Mouse (Mus musculus) liver, adult 2 months (tissue): Measurements from ENCODE around the gene Nos1. TPM values are rescaled to one million over a fixed set of nuclear protein-coding genes. Genes with fewer than 3 reads are reported as not detected.
"Not testable (repeated sequence)": the region's sequence is repeated elsewhere in the genome, so short reads cannot be mapped to it uniquely, and the experiment has no call there.

Experiments used
- DNase-seq: peaks from one replicate; pipeline ENCODE4 v3.0.0-alpha.2; 2011; ENCODE audit warnings: low read depth, low spot score; ENCODE audit errors: extremely low read depth
- H3K27ac ChIP-seq: fragments of 200-500 bp; replicated peaks from 2 replicates; pipeline ENCODE4 v1.5.1; 2012; ENCODE audit warnings: low read depth, mild to moderate bottlenecking, control low read depth, inconsistent platforms, low read length; ENCODE audit not compliant: insufficient read depth
- H3K27me3 ChIP-seq: fragments of 200-500 bp; 2 replicates; pipeline ENCODE4 v1.6.1; 2012; ENCODE audit warnings: mild to moderate bottlenecking, moderate library complexity, low read length, inconsistent platforms; ENCODE audit not compliant: control insufficient read depth, insufficient read depth
- H3K36me3 ChIP-seq: fragments of 200-500 bp; 2 replicates; pipeline ENCODE4 v1.6.1; 2012; ENCODE audit warnings: low read length, inconsistent platforms; ENCODE audit not compliant: control insufficient read depth, insufficient read depth
- H3K4me1 ChIP-seq: fragments of 200-500 bp; 2 replicates; pipeline ENCODE4 v1.6.1; 2011; ENCODE audit warnings: low read length; ENCODE audit not compliant: control insufficient read depth, insufficient read depth
- H3K4me3 ChIP-seq: fragments of 200-500 bp; 2 replicates; pipeline ENCODE4 v1.5.1; 2011; ENCODE audit warnings: low read depth, mild to moderate bottlenecking, control low read depth, low read length, moderate library complexity; ENCODE audit not compliant: insufficient read depth
- H3K79me2 ChIP-seq: fragments of 200-500 bp; 2 replicates; pipeline ENCODE4 v1.6.1; 2012; ENCODE audit warnings: inconsistent platforms, mild to moderate bottlenecking, low read length, moderate library complexity; ENCODE audit not compliant: control insufficient read depth, insufficient read depth
- H3K9ac ChIP-seq: fragments of 200-500 bp; 2 replicates; pipeline ENCODE4 v1.6.1; 2012; ENCODE audit warnings: low read depth, mild to moderate bottlenecking, control low read depth, inconsistent platforms, low read length
- CTCF ChIP-seq: fragments of 200-500 bp; IDR thresholded peaks from 2 replicates; pipeline ENCODE4 v1.5.1; 2011; ENCODE audit warnings: low read depth, low read length, control low read depth
- POLR2A ChIP-seq: fragments of 200-500 bp; IDR thresholded peaks from 2 replicates; pipeline ENCODE4 v1.6.1; 2011; ENCODE audit warnings: low read length, control low read depth; ENCODE audit not compliant: insufficient read depth; ENCODE audit errors: extremely low read depth
- WGBS: fragments of 180-500 bp; shearing (Covaris S2); methylation state at CpG from one replicate; pipeline ENCODE4 v1.1.7; 2018; 5-methylcytosine and 5-hydroxymethylcytosine counted together
- polyA plus RNA-seq: library from polyadenylated mRNA; depleted of rRNA; stranded (reverse); fragments of >200 nt; gene quantifications from 2 replicates; pipeline ENCODE4 v1.2.3, GENCODE M21; 2012
- total RNA-seq: library from RNA; depleted of rRNA; stranded (reverse); fragments of >200 nt; gene quantifications from 2 replicates; pipeline ENCODE4 v1.2.3, GENCODE M21; 2014

The Nos1 gene
- total and polyA plus RNA-seq, 2 experiments: 0.05 to 0.09 TPM

DNA sequence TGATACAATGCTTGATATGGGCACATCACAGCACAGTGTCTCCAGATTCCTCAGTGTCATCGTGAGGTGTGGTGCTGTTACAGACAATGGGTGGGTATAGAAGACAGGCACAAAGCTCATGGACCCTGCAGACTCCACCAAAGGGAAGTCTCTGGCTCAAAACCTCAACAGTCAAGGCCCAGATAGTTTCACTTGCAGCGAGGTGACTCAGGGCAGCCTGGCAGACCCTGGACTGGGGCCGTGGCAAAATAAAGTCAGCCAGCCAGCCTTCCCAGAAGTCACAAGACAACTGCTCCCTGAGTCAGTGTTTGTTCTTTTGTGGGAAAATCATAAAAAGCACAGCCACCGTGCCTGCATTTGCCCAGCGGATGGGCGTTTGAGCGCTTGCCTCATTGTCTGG, 93.4 kb downstream of the Nos1 start:
- Histone ChIP-seq H3K4me3 (no peak overlapping the region), H3K9ac (no peak overlapping the region), H3K27me3 (no peaks in the 10 kb centered on the region), H3K4me1 (no peaks in the 10 kb centered on the region), H3K27ac (no peak overlapping the region), H3K79me2 (no peaks in the 10 kb centered on the region), H3K36me3 (no peaks in the 10 kb centered on the region)
- DNase-seq: no peak
- no peak for TF ChIP-seq CTCF
- no peak for TF ChIP-seq POLR2A
- WGBS: 85% methylated on average over 7 of the region's 7 CpGs

GRCm38 (mm10) chr5:117879136-117879535, 98.3 kb downstream of the Nos1 start:
- WGBS: 36% methylated on average over 14 of the region's 14 CpGs
- DNase-seq: no peak
- no peak overlapping the region for H3K9ac ChIP-seq
- H3K36me3 ChIP-seq: no peaks in the 10 kb centered on the region
- TF ChIP-seq POLR2A (no peak), CTCF (no peak)
- no peak overlapping the region for H3K4me3 ChIP-seq
- no peaks in the 10 kb centered on the region for H3K27me3 ChIP-seq
- H3K27ac ChIP-seq: no peak overlapping the region
- no peaks in the 10 kb centered on the region for H3K79me2 ChIP-seq
- H3K4me1 ChIP-seq: no peaks in the 10 kb centered on the region

DNA sequence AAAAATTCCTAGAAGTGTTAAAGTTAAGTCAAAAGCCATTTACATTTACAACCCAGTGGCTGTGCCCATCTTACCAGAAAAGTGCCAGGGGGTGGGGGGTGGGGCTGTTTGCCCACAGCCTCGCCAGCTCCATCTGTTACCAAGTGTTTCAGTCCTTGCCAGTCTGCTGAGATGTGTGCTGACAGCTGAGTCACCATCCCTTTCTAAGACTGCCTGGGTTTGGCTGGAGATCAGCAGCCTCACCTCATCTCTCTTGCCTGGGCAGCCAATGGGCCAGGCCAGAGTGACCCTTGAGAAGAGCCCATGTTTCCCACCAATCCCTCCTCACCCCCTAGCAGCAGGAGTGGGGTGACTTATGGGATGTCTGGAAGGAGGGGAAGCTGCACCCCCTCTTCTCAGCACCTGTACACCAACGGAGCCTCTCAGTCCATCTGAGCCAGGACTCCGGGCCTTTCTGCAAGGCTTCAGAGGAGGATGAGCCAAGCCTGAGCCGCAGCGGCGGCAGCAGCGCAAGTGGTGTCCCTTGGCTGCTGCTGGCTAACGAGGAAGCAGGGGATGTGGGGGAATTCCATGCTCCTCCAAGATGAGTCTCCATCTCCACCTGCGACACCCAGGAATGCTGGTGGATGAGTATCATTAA, 100.2 kb downstream of the Nos1 start:
- Histone ChIP-seq H3K4me1 (no peaks in the 10 kb centered on the region), H3K27me3 (no peaks in the 10 kb centered on the region), H3K27ac (no peak overlapping the region), H3K79me2 (no peaks in the 10 kb centered on the region), H3K36me3 (no peaks in the 10 kb centered on the region), H3K4me3 (no peak overlapping the region), H3K9ac (no peak overlapping the region)
- WGBS: 91% methylated on average over 9 of the region's 9 CpGs
- TF ChIP-seq POLR2A (no peak), CTCF (no peak)
- no peak for DNase-seq

DNA sequence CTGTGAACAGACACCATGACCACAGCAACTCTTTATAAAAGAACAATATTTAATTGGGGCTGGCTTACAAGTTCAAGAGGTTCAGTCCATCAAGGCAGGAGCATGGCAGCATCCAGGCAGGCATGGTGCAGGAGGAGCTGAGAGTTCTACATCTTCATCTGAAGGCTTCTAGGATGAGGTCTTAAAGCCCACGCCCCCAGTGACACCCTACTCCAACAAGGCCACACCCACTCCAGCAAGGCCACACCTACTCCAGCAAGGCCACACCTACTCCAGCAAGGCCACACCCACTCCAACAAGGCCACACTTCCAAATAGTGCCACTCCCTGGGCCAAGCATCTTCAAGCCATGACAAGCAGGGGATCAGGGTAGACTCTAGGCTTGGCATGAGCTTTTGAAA, 101.6 kb downstream of the Nos1 start:
- DNase-seq, H3K4me1 ChIP-seq, H3K27me3 ChIP-seq, H3K4me3 ChIP-seq, H3K79me2 ChIP-seq, H3K27ac ChIP-seq, H3K36me3 ChIP-seq, H3K9ac ChIP-seq: not testable (repeated sequence)
- WGBS: 86% methylated on average over 1 of the region's 1 CpGs

GRCm38 (mm10) chr5:117884991-117885390, 104.2 kb downstream of the Nos1 start:
- Histone ChIP-seq H3K9ac (no peak overlapping the region), H3K4me1 (no peaks in the 10 kb centered on the region), H3K27ac (no peak overlapping the region), H3K27me3 (no peaks in the 10 kb centered on the region), H3K79me2 (no peaks in the 10 kb centered on the region), H3K36me3 (no peaks in the 10 kb centered on the region), H3K4me3 (no peak overlapping the region)
- DNase-seq: no peak
- TF ChIP-seq CTCF (no peak), POLR2A (no peak)
- WGBS: 58% methylated on average over 2 of the region's 2 CpGs

DNA sequence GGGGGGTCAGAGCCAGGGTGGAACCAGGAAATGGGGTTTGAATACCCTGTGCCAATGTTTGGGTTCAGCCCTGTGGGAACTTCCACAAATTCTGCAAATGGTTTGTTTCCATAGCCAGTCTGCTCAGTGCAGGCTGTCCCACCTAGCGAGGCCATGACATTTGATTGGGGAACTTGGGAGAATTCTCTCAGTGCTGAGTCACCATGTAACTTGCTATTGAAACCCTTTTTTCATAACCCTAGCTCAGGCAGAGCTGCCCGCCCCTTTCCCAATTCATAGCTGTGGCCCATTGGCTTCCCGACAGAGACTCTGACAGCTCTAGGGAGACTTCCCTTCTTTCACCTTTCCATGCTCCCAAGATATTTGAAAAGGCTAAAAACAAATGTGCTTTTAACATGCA, 107.3 kb downstream of the Nos1 start:
- Histone ChIP-seq H3K36me3 (no peaks in the 10 kb centered on the region), H3K9ac (no peak overlapping the region), H3K4me3 (no peak overlapping the region), H3K79me2 (no peaks in the 10 kb centered on the region), H3K27me3 (no peaks in the 10 kb centered on the region), H3K27ac (no peak overlapping the region), H3K4me1 (no peaks in the 10 kb centered on the region)
- 83% methylated on average over 3 of the region's 3 CpGs for WGBS
- TF ChIP-seq CTCF (no peak), POLR2A (no peak)
- peak; percentile 38 for DNase-seq
